ENCODE assay signal across 8 mouse cellular contexts in genomic region chr3:127408684-127409550, GRCm38 (mm10).
DNase-seq lines count a peak whose midpoint lies in the region; ATAC-seq and TF ChIP-seq lines count a peak whose summit lies in the region.

No protein-coding gene starts in this region.

- TF ChIP-seq CTCF in gastrocnemius, adult 2 months (IDR thresholded peaks at IDR 0.05) = no peak
- TF ChIP-seq CTCF in small intestine, adult 2 months (IDR thresholded peaks at IDR 0.05; ENCODE audit: extremely low read depth, insufficient read length, insufficient replicate concordance, low read depth, low read length) = no peak

- intact Hi-C loops in gastrocnemius, adult 2 months (cut with DNase I) = no loop called here

- peaks cover 36% of the 10 kb centered on the region for H3K4me1 ChIP-seq in hindbrain, embryonic 15.5 days (replicated peaks)
- H3K4me1 ChIP-seq in limb, embryonic 10.5 days = peaks cover 30% of the 10 kb centered on the region
- peaks cover 37% of the 10 kb centered on the region for H3K4me1 ChIP-seq in midbrain, embryonic 10.5 days
- H3K4me1 ChIP-seq in small intestine, adult 2 months (ENCODE audit: control insufficient read depth, insufficient read depth, insufficient read length, low read length) = no peaks in the 10 kb centered on the region

- H3K9ac ChIP-seq in hindbrain, embryonic 15.5 days = peak overlapping the region; percentile 74

- H3K9me3 ChIP-seq in hindbrain, embryonic 15.5 days = no peaks in the 10 kb centered on the region
- no peaks in the 10 kb centered on the region for H3K9me3 ChIP-seq in limb, embryonic 10.5 days (replicated peaks)
- H3K9me3 ChIP-seq in midbrain, embryonic 10.5 days (replicated peaks) = no peaks in the 10 kb centered on the region

- WGBS in hindbrain, embryonic 15.5 days = 16% methylated on average over 23 of the region's 23 CpGs
- 19% methylated on average over 23 of the region's 23 CpGs for WGBS in limb, embryonic 10.5 days
- WGBS in midbrain, embryonic 10.5 days = 18% methylated on average over 23 of the region's 23 CpGs
- WGBS in small intestine, adult 2 months = 18% methylated on average over 23 of the region's 23 CpGs

- DNase-seq in adrenal gland, postnatal 14 days = peak; percentile 79
- DNase-seq in gastrocnemius, adult 2 months = peak; percentile 78
- peak; percentile 75 for DNase-seq in limb, embryonic 10.5 days (ENCODE audit: low spot score)
- peak; percentile 83 for DNase-seq in midbrain, embryonic 10.5 days (ENCODE audit: low spot score)
- no peak for DNase-seq in thymus, postnatal 4 days

- H3K36me3 ChIP-seq in hindbrain, embryonic 15.5 days = no peaks in the 10 kb centered on the region
- no peaks in the 10 kb centered on the region for H3K36me3 ChIP-seq in limb, embryonic 10.5 days
- H3K36me3 ChIP-seq in midbrain, embryonic 10.5 days = no peaks in the 10 kb centered on the region
- no peaks in the 10 kb centered on the region for H3K36me3 ChIP-seq in small intestine, adult 2 months (ENCODE audit: control insufficient read depth, insufficient read depth, low read length)

- ATAC-seq in common myeloid progenitor, adult 5-6 weeks (replicated peaks; ENCODE audit: low read depth, poor library complexity, severe bottlenecking) = peak; percentile 76
- ATAC-seq in hindbrain, embryonic 15.5 days (ENCODE audit: low FRiP score, low read depth) = peak; percentile 97

- H3K4me3 ChIP-seq in gastrocnemius, adult 2 months = peak overlapping the region; percentile 72
- peak overlapping the region; percentile 61 for H3K4me3 ChIP-seq in hindbrain, embryonic 15.5 days
- H3K4me3 ChIP-seq in limb, embryonic 10.5 days = peak overlapping the region; percentile 61
- peak overlapping the region; percentile 59 for H3K4me3 ChIP-seq in midbrain, embryonic 10.5 days
- peak overlapping the region; percentile 56 for H3K4me3 ChIP-seq in small intestine, adult 2 months (ENCODE audit: low read depth, low read length)

- no peak for TF ChIP-seq POLR2A in small intestine, adult 2 months (IDR thresholded peaks at IDR 0.05; ENCODE audit: low read depth, low read length)

- peak overlapping the region; percentile 77 for H3K27ac ChIP-seq in gastrocnemius, adult 2 months
- H3K27ac ChIP-seq in hindbrain, embryonic 15.5 days (replicated peaks) = peak overlapping the region; percentile 92
- peak overlapping the region; percentile 91 for H3K27ac ChIP-seq in limb, embryonic 10.5 days
- peak overlapping the region; percentile 92 for H3K27ac ChIP-seq in midbrain, embryonic 10.5 days (replicated peaks)
- H3K27ac ChIP-seq in small intestine, adult 2 months (ENCODE audit: insufficient read depth, low read depth, low read length) = no peak overlapping the region

- H3K4me2 ChIP-seq in hindbrain, embryonic 15.5 days = peak overlapping the region; percentile 65

- H3K27me3 ChIP-seq in hindbrain, embryonic 15.5 days = no peaks in the 10 kb centered on the region
- H3K27me3 ChIP-seq in limb, embryonic 10.5 days (ENCODE audit: low read depth, poor library complexity, severe bottlenecking) = no peaks in the 10 kb centered on the region
- H3K27me3 ChIP-seq in midbrain, embryonic 10.5 days (ENCODE audit: low read depth, poor library complexity, severe bottlenecking) = no peaks in the 10 kb centered on the region
- no peaks in the 10 kb centered on the region for H3K27me3 ChIP-seq in small intestine, adult 2 months (ENCODE audit: control insufficient read depth, insufficient read depth, low read length)
